Mouse (Mus musculus) liver, postnatal 0 days (tissue): ENCODE results near the gene Sipa1.

Source experiments
- CTCF ChIP-seq: sonication (generic); IDR thresholded peaks from 2 replicates; pipeline ENCODE4 v1.5.1; 2016; ENCODE audit warnings: antibody characterized with exemption, low read depth
- EP300 ChIP-seq: IDR thresholded peaks from 2 replicates; pipeline ENCODE4 v1.6.1; 2016; ENCODE audit warnings: antibody characterized with exemption, low read depth, mild to moderate bottlenecking

GRCm38 (mm10) chr19:5645280-5645679, 18.2 kb downstream of the Sipa1 start:
- TF ChIP-seq CTCF (no peak), EP300 (no peak)
